Mouse (Mus musculus): Measurements from ENCODE around the gene Zmiz1.

DNA sequence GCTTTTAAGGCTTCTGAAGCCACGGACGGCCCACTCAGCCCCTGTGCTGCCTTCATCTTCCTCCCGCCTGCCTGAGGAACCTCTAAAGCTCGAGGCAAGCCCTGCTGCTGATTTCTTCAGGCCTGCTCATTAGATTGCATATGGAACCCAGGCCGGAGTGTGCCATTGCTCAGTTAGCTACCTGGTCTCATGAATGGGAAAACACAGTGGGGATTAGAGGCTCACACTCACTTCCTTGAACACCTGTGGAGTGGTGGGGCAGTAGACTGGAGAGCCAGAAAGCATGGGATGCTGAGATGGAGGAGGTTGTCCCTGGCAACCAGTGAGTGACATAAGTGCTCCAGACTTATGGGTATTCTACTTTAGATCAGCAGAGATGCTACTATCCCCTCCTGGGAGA, 19.3 kb downstream of the Zmiz1 start:
- TF ChIP-seq GATA1 (IDR thresholded peaks at IDR 0.05; ENCODE audit: borderline replicate concordance, low read length) (no peak), FLI1 (IDR thresholded peaks at IDR 0.05; ENCODE audit: low read length) (no peak)
